Mouse (Mus musculus) neural tube, embryonic 12.5 days (tissue): Measurements from ENCODE around the gene Serpine2. TPM values are rescaled to one million over a fixed set of nuclear protein-coding genes. Genes with fewer than 3 reads are reported as not detected.

Experiments
- ATAC-seq: fragments of 200-750 bp; cut with Nextera tagmentation; 2 replicates; pipeline ENCODE4 v1.8.0; 2017; ENCODE audit warnings: low read depth, mild to moderate bottlenecking, moderate TSS enrichment, moderate library complexity; ENCODE audit not compliant: low FRiP score
- H3K27ac ChIP-seq: fragments of 300-500 bp; sonication (generic); 2 replicates; pipeline ENCODE4 v1.5.1; 2016
- H3K27me3 ChIP-seq: fragments of 300-500 bp; sonication (generic); replicated peaks from 2 replicates; pipeline ENCODE4 v1.6.1; 2016; ENCODE audit warnings: mild to moderate bottlenecking
- H3K36me3 ChIP-seq: fragments of 300-500 bp; sonication (generic); 2 replicates; pipeline ENCODE4 v1.6.1; 2016; ENCODE audit warnings: mild to moderate bottlenecking
- H3K4me1 ChIP-seq: fragments of 300-500 bp; sonication (generic); 2 replicates; pipeline ENCODE4 v1.6.1; 2016
- H3K4me2 ChIP-seq: fragments of 300-500 bp; sonication (generic); replicated peaks from 2 replicates; pipeline ENCODE4 v1.6.1; 2016; ENCODE audit warnings: mild to moderate bottlenecking
- H3K4me3 ChIP-seq: fragments of 300-500 bp; sonication (generic); 2 replicates; pipeline ENCODE4 v1.5.1; 2016
- H3K9ac ChIP-seq: fragments of 300-500 bp; sonication (generic); 2 replicates; pipeline ENCODE4 v1.6.1; 2016; ENCODE audit warnings: mild to moderate bottlenecking
- H3K9me3 ChIP-seq: fragments of 300-500 bp; sonication (generic); 2 replicates; pipeline ENCODE4 v1.6.1; 2016; ENCODE audit warnings: mild to moderate bottlenecking
- WGBS: fragments of 180-500 bp; shearing (Covaris S2); methylation state at CpG from one replicate; pipeline ENCODE4 v1.1.7; 2016; 5-methylcytosine and 5-hydroxymethylcytosine counted together
- polyA plus RNA-seq: library from polyadenylated mRNA; unstranded; fragments of >200 nt; fragmentation: Nextera tagmentation; extraction: Ambion mirVana; gene quantifications from 2 replicates; pipeline ENCODE4 v1.2.1, GENCODE M21; 2016

Serpine2 gene
- polyA plus RNA-seq, 1 experiment from 2014 or later, result 189 TPM

DNA sequence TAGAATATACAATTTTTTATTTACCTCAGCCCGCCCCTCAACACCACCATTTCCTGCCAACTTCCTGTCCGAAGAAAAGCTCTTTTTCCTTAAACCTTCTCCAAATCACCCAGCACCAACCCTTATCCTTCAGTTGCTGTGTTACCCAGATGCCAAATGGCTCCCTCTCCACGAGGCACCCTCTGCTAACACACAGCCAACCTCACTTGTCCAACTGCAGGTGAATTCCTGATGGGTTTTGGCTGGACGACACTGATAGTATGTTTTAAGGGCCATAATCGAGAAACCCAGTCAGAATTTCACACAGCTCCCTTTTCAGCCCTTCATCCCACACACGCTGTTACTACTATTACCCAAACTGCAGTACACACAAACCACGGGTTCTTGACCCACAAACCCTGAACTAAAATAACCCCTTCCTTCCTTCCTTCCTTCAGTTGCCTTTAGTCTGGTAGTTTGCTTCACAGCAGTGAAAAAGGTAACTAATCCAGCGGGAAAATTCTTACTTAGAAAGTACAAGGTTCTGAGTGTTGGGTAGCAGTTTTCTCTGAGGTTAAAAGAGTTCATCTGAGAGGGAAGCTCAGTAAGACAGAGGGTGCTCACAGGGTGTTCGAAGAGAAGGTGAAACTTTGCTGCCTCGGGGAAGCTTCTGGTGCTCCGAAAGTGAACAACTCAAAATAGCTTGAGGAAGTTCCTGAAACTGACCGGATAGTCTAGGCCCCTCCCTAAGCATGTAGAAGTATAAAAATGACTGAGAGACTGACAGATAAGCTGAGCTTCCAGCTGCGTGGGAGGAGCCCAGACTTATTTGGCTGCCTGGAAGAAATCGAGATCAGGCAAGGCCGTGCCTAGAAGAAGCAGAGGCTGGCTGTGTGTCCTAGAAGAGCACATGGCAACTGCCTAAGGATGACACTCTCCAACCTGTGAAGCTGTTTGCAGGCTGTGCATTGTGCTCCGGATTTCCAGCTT is 98.4 kb downstream of the Serpine2 start:
- Histone ChIP-seq H3K4me3 (peak overlapping the region; percentile 82; the same call in 1 of the 2 replicates), H3K27me3 (no peaks in the 10 kb centered on the region), H3K9me3 (no peaks in the 10 kb centered on the region), H3K36me3 (no peaks in the 10 kb centered on the region), H3K9ac (no peak overlapping the region), H3K4me1 (peaks cover 24% of the 10 kb centered on the region), H3K4me2 (peak overlapping the region; percentile 84), H3K27ac (no peak overlapping the region)
- ATAC-seq, result no peak
- WGBS, result 69% methylated on average over 16 of the region's 16 CpGs

DNA sequence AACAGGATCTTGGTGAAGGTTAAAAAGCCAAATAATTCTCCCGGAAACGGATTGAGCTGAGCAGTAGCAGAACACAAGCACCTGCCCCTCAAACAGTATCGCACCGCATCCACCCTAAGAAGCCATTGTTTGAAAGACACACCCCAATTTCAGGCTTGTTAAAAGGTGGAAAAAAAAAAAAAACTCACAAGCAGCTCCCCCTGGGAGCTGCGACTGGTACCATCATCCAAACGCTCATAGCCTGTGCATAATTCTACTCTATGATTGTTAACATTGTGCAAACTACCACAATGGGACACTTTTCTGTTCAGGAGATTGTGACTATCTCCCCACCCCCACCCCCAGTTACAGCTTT is 99.1 kb downstream of the Serpine2 start:
- H3K4me1 ChIP-seq, result peaks cover 30% of the 10 kb centered on the region
- H3K4me2 ChIP-seq, result peak overlapping the region; percentile 84
- H3K4me3 ChIP-seq, result peak overlapping the region; percentile 82
- WGBS, result 3% methylated on average over 6 of the region's 6 CpGs
- no peaks in the 10 kb centered on the region for H3K36me3 ChIP-seq
- H3K27ac ChIP-seq, result no peak overlapping the region
- peak; percentile 22 for ATAC-seq
- no peaks in the 10 kb centered on the region for H3K27me3 ChIP-seq
- H3K9ac ChIP-seq, result peak overlapping the region; percentile 78; the same call in 1 of the 2 replicates
- no peaks in the 10 kb centered on the region for H3K9me3 ChIP-seq

DNA sequence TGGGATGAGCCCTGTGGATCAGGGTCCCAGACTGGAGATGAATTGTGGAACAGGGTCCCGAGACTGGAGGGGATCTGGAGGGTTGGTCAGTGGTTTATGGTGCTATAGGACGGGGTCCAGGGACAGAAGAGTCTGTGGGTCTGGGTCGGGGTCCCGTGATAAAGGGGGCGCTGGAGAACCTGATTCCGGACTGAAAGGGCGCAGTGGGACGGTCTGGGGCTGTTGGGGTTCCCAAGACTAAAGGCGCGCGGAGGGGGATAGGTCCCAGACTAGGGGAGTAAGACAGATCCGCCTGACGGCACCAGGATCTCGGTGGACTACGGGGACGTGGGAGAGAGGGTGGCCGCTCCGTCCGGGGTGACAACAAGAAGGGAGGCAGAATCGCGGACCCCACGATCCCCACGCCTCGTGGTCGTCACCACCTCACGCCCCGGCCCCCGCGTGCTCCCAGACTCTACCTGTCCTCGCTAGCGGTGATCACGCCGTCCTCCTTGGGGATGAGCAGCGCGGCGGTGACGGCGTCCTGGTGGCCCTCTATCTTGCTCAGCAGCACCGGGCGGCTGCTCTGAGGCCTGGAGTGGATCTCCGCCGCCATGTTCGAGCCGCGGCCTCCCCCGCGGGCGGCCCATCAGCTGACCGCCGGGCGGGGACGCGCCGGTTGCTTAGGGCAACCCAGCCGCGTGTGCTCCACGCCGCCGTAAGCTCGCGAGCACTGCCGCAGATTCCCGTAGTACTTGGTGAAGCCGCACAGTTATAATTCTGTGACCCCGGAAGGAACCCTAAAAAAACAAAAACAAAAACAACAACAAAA is 99.7 kb downstream of the Serpine2 start:
- no peaks in the 10 kb centered on the region for H3K27me3 ChIP-seq
- H3K27ac ChIP-seq, result no peak overlapping the region
- peak overlapping the region; percentile 82 for H3K4me3 ChIP-seq
- peak overlapping the region; percentile 84 for H3K4me2 ChIP-seq
- peaks cover 31% of the 10 kb centered on the region for H3K4me1 ChIP-seq
- peak; percentile 96 for ATAC-seq
- peak overlapping the region; percentile 78 for H3K9ac ChIP-seq
- H3K9me3 ChIP-seq, result no peaks in the 10 kb centered on the region
- H3K36me3 ChIP-seq, result no peaks in the 10 kb centered on the region
- under 1% methylated on average over 65 of the region's 65 CpGs for WGBS

DNA sequence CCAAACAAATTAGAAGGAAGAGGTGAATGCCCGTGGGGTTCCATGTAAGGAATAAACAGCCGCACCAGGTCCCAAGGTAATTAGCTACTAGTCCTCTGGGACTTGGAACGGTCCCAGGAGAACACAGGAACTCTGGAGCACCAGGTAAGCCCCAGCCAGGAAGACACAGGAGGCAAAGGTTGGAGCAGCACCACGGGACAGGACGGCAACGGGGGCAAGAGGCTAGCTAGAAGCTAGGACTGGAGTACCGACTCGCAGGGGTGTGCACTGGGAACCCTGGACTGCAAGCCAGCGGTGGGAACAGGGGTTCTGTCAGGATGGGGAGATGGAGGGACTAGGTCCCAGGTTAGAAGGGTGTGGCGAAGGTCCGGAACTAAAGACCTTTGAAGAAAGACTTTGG is 100.3 kb downstream of the Serpine2 start:
- no peaks in the 10 kb centered on the region for H3K36me3 ChIP-seq
- H3K27me3 ChIP-seq, result no peaks in the 10 kb centered on the region
- no peak overlapping the region for H3K27ac ChIP-seq
- peak overlapping the region; percentile 78 for H3K9ac ChIP-seq
- H3K4me2 ChIP-seq, result peak overlapping the region; percentile 84
- no peaks in the 10 kb centered on the region for H3K9me3 ChIP-seq
- peak overlapping the region; percentile 82 for H3K4me3 ChIP-seq
- peaks cover 31% of the 10 kb centered on the region for H3K4me1 ChIP-seq
- 9% methylated on average over 11 of the region's 11 CpGs for WGBS
- ATAC-seq, result peak; percentile 26

DNA sequence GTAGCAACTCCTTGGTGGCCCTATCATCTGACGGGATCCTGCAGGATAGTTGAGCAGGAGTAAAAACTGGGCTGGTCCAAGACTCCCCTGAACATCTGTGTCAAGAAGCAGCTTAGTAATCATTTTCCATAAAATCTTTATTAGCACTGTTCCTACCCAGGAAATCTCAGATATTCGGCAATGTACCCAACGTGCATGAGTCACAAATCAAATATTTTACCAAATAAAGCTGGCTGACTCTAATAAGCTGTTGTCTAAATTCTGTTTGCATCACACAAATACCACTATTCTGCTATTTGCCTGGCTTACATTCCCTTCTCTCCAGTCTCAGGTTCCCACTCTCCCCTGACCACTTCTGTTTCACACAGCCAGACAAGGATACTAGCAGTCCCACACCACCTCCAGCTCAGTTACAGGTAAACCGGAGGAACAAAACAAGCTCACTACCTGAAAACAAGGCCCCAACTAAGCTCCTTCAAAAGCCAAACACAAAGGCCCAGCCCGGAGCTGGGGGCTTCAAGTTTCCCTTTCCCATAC is 101.5 kb downstream of the Serpine2 start:
- peak overlapping the region; percentile 84 for H3K4me2 ChIP-seq
- 68% methylated on average over 5 of the region's 5 CpGs for WGBS
- no peak overlapping the region for H3K27ac ChIP-seq
- no peak overlapping the region for H3K4me3 ChIP-seq
- no peaks in the 10 kb centered on the region for H3K27me3 ChIP-seq
- no peaks in the 10 kb centered on the region for H3K9me3 ChIP-seq
- no peak overlapping the region for H3K9ac ChIP-seq
- no peak for ATAC-seq
- H3K4me1 ChIP-seq, result peaks cover 31% of the 10 kb centered on the region
- no peaks in the 10 kb centered on the region for H3K36me3 ChIP-seq

DNA sequence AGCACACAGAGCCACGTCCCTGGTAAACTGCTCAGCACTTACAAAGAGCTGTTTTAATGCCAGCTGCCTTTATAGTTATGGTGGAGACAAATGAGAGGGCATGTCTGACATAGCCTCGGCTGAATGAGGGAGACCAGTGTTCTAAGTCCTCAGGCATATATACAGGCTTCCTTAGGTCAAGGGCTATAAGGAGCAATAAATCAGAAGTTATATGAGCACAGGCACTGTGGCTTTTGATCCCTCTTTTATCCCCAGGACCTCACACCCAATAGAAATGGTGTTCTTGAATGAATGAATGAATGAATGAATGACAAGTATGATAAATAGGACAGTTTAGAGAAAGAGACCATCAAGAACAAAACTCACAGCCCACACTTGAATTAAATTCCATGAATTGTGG is 102.0 kb downstream of the Serpine2 start:
- no peak for ATAC-seq

DNA sequence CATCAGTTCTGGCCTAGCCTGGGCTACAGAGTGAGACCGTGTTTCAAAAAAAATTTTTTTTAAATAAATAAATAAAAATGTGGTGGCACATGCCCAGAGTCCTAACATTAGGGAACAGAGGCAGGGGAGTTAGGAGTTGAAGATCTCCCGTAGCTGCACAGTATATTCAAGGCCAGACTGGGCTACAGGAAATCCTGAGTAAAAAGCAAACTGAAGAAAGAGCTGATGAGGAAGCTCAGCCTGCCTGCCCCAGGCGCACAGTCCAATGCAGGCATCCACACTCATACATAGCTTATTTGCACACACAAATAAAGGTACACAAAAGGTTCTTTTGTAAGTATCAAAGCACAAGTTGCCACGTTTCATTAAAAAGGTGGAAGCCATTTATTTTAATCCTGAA is 103.4 kb downstream of the Serpine2 start:
- no peak overlapping the region for H3K27ac ChIP-seq
- no peak overlapping the region for H3K9ac ChIP-seq
- H3K4me1 ChIP-seq, result peaks cover 31% of the 10 kb centered on the region
- H3K9me3 ChIP-seq, result no peaks in the 10 kb centered on the region
- H3K27me3 ChIP-seq, result no peaks in the 10 kb centered on the region
- H3K4me2 ChIP-seq, result no peak overlapping the region
- no peaks in the 10 kb centered on the region for H3K36me3 ChIP-seq
- ATAC-seq, result no peak
- WGBS, result 83% methylated on average over 4 of the region's 4 CpGs
- no peak overlapping the region for H3K4me3 ChIP-seq

More for the DNA sequence above, 102.0 kb downstream of the Serpine2 start:
- no peak overlapping the region for H3K9ac ChIP-seq
- H3K4me1 ChIP-seq, result peaks cover 31% of the 10 kb centered on the region
- no peaks in the 10 kb centered on the region for H3K9me3 ChIP-seq
- no peaks in the 10 kb centered on the region for H3K27me3 ChIP-seq
- no peak overlapping the region for H3K27ac ChIP-seq
- no peak overlapping the region for H3K4me2 ChIP-seq
- WGBS, result 16% methylated on average over 2 of the region's 2 CpGs
- no peaks in the 10 kb centered on the region for H3K36me3 ChIP-seq
- H3K4me3 ChIP-seq, result no peak overlapping the region

DNA sequence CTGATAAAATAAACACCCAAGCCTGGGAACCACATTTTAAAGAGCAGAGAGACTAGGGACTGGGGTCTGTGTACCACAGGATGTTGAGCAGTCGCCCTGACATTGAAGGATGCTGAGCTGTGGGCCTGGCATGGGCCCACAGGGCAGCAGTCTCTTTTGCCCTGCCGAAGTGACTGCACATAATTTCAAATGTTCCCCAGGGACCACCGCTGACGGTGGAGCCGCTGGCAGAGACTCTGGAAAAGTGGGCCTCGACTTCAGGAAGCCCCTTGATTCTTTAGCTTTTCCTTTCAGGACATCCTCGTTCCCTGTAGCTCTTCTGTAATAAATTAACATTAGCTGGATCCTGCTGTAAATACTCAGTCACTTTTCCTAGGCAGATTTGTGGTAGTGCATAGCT is 103.8 kb downstream of the Serpine2 start:
- no peak overlapping the region for H3K4me2 ChIP-seq
- no peak overlapping the region for H3K9ac ChIP-seq
- 56% methylated on average over 7 of the region's 7 CpGs for WGBS
- no peak overlapping the region for H3K4me3 ChIP-seq
- H3K27ac ChIP-seq, result no peak overlapping the region
- H3K36me3 ChIP-seq, result no peaks in the 10 kb centered on the region
- H3K27me3 ChIP-seq, result no peaks in the 10 kb centered on the region
- H3K4me1 ChIP-seq, result peaks cover 28% of the 10 kb centered on the region
- H3K9me3 ChIP-seq, result no peaks in the 10 kb centered on the region
- ATAC-seq, result no peak

DNA sequence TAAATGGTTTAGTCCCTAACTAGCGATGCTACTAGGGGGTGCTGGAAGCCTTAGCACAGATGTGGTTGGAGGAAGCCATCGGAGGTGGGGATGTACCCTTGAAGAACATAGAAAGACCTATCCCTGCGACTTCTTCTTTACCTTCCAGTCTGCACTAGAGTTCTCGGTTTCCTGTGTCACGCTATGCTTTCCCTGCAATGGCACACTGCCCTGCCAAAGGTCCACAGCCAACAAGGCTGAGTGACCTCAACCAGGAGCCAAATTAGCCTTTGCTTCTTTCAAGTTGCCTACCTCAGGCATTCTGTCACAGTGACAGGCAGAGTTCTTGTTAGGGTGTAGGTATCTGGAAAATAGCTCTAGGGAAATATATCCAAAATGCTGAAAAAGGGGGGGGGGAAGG is 104.6 kb downstream of the Serpine2 start:
- Histone ChIP-seq H3K27me3 (no peaks in the 10 kb centered on the region), H3K9me3 (no peaks in the 10 kb centered on the region), H3K4me1 (peaks cover 26% of the 10 kb centered on the region), H3K36me3 (peaks cover 5% of the 10 kb centered on the region; the same call in 1 of the 2 replicates), H3K27ac (no peak overlapping the region), H3K9ac (no peak overlapping the region), H3K4me3 (no peak overlapping the region), H3K4me2 (no peak overlapping the region)
- WGBS, result 92% methylated on average over 5 of the region's 5 CpGs
- ATAC-seq, result no peak

DNA sequence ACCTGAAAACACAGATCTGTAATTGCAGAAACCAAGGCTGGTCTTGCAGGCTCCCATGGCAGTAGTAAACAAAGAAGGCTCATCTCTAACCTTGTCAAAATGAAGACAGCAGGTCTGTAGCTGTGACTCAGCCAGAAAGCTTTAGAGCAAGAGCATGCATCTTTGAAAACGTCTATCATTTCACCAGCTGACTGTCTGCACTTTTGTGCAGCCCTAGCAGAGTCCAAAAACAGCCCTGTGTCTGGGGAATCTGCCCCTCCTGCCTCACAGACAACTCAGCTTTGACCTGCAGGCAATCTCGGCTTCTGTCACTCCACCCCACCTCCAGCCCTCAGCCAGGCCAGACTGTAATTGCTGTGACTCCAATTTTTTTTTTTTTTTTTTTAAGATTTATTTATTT is 105.6 kb downstream of the Serpine2 start:
- Histone ChIP-seq H3K4me3 (no peak overlapping the region), H3K27me3 (no peaks in the 10 kb centered on the region), H3K27ac (no peak overlapping the region), H3K4me1 (peaks cover 22% of the 10 kb centered on the region), H3K9me3 (peaks cover 2% of the 10 kb centered on the region), H3K4me2 (no peak overlapping the region), H3K9ac (no peak overlapping the region), H3K36me3 (peaks cover 10% of the 10 kb centered on the region; the same call in 1 of the 2 replicates)
- WGBS, result 70% methylated on average over 2 of the region's 2 CpGs
- no peak for ATAC-seq

DNA sequence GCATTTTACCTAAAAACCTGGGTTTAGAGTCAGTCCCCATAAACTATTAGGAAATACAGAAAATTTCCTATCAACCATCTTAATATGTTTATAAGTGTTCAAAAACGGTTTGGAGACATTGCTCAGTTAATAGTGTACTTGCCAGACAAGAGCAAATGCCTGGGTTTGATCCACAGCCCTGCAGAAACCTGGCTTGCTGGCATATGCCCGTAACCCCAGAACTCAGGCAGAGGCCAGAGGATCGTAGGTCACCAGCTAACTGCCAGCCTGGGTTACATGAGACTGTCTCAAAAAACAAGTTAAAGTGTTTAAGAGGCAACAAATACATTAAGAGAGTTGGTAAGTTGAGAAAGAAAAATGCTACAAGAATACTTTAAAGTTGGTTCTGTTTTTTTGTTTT is 106.0 kb downstream of the Serpine2 start:
- no peak overlapping the region for H3K9ac ChIP-seq
- no peak overlapping the region for H3K27ac ChIP-seq
- H3K4me3 ChIP-seq, result no peak overlapping the region
- WGBS, result 88% methylated on average over 3 of the region's 3 CpGs
- H3K4me2 ChIP-seq, result no peak overlapping the region
- peaks cover 19% of the 10 kb centered on the region for H3K4me1 ChIP-seq
- peaks cover 11% of the 10 kb centered on the region; the same call in 1 of the 2 replicates for H3K36me3 ChIP-seq
- no peak for ATAC-seq
- no peaks in the 10 kb centered on the region for H3K27me3 ChIP-seq
- peaks cover 4% of the 10 kb centered on the region for H3K9me3 ChIP-seq

DNA sequence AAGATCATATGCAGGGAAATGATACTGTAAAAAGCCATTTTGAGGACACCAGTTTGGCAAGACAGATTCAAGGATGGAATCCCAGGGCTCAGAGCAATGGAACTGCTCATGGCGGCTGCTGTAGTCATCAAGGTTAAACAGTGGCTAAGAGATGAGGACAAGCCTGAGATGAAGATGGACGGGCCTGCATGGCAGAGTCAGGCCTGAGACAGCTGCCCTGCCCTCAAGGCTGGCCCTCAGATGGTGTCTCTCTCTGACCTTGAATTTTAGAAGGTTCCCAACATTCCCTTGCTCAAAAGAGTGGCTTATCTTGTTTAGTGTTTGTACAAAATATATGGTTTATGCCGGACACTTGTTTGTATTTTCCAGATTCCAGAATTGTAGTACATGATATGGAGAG is 107.5 kb downstream of the Serpine2 start:
- H3K9me3 ChIP-seq, result peaks cover 4% of the 10 kb centered on the region
- 94% methylated on average over 3 of the region's 3 CpGs for WGBS
- H3K36me3 ChIP-seq, result peaks cover 11% of the 10 kb centered on the region; the same call in 1 of the 2 replicates
- ATAC-seq, result no peak
- H3K27me3 ChIP-seq, result no peaks in the 10 kb centered on the region
- no peak overlapping the region for H3K27ac ChIP-seq
- H3K4me3 ChIP-seq, result no peak overlapping the region
- peaks cover 6% of the 10 kb centered on the region for H3K4me1 ChIP-seq
- H3K9ac ChIP-seq, result no peak overlapping the region
- H3K4me2 ChIP-seq, result no peak overlapping the region
